Mouse (Mus musculus): ENCODE data around the gene Gm21985. TPM values are rescaled to one million over a fixed set of nuclear protein-coding genes. Genes with fewer than 3 reads are reported as not detected.
"Not testable (repeated sequence)": the region's sequence is repeated elsewhere in the genome, so short reads cannot be mapped to it uniquely, and the experiment has no call there.

Gene Gm21985
- total RNA-seq, 2 experiments from 2014 or later: 2.0 to 3.8 TPM

GRCm38 (mm10) chr2:112391346-112392000 is 125.4 kb downstream of the Gm21985 start:
- no peak for DNase-seq (ENCODE audit: low spot score in 2 of 2)

GRCm38 (mm10) chr2:112392689-112393088 is 126.6 kb downstream of the Gm21985 start:
- DNase-seq (ENCODE audit: low spot score in 2 of 2): no peak

- DNase-seq (ENCODE audit: low spot score in 2 of 2): no peak
Observed at GRCm38 (mm10) chr2:112393958-112394357, 127.8 kb downstream of the Gm21985 start.

GRCm38 (mm10) chr2:112396649-112397048 is 130.5 kb downstream of the Gm21985 start:
- no peak for DNase-seq (ENCODE audit: low spot score in 2 of 2)

- no peak for DNase-seq (ENCODE audit: low spot score in 2 of 2)
Observed at GRCm38 (mm10) chr2:112407030-112407429, 140.9 kb downstream of the Gm21985 start.

- no peak for DNase-seq (ENCODE audit: low spot score in 2 of 2)
Observed at GRCm38 (mm10) chr2:112425308-112425707, 159.2 kb downstream of the Gm21985 start.

- DNase-seq (ENCODE audit: low spot score in 2 of 2): not testable (repeated sequence)
Observed at GRCm38 (mm10) chr2:112428534-112428933, 162.4 kb downstream of the Gm21985 start.

GRCm38 (mm10) chr2:112429665-112430064 is 163.6 kb downstream of the Gm21985 start:
- DNase-seq (ENCODE audit: low spot score in 2 of 2): no peak

- no peak for DNase-seq (ENCODE audit: low spot score in 2 of 2)
Observed at GRCm38 (mm10) chr2:112430403-112430802, 164.3 kb downstream of the Gm21985 start.

GRCm38 (mm10) chr2:112432523-112432922 is 166.4 kb downstream of the Gm21985 start:
- no peak for DNase-seq (ENCODE audit: low spot score in 2 of 2)

GRCm38 (mm10) chr2:112433359-112433758 is 167.2 kb downstream of the Gm21985 start:
- DNase-seq (ENCODE audit: low spot score in 2 of 2): no peak

- DNase-seq (ENCODE audit: low spot score in 2 of 2): no peak
Observed at GRCm38 (mm10) chr2:112436292-112436691, 170.2 kb downstream of the Gm21985 start.

- no peak for DNase-seq (ENCODE audit: low spot score in 2 of 2)
Observed at GRCm38 (mm10) chr2:112437589-112437988, 171.5 kb downstream of the Gm21985 start.

- DNase-seq (ENCODE audit: low spot score in 2 of 2): no peak
Observed at GRCm38 (mm10) chr2:112443491-112443890, 177.4 kb downstream of the Gm21985 start.

- DNase-seq (ENCODE audit: low spot score in 2 of 2): no peak
Observed at GRCm38 (mm10) chr2:112445511-112445910, 179.4 kb downstream of the Gm21985 start.

GRCm38 (mm10) chr2:112448046-112448445 is 181.9 kb downstream of the Gm21985 start:
- not testable (repeated sequence) for DNase-seq (ENCODE audit: low spot score in 2 of 2)

GRCm38 (mm10) chr2:112448510-112449059 is 182.5 kb downstream of the Gm21985 start:
- DNase-seq (ENCODE audit: low spot score in 2 of 2): no peak

GRCm38 (mm10) chr2:112449597-112450296 is 183.6 kb downstream of the Gm21985 start:
- DNase-seq (ENCODE audit: low spot score in 2 of 2): peak in 1 of 2 experiments; percentile 34

- not testable (repeated sequence) for DNase-seq (ENCODE audit: low spot score in 2 of 2)
Observed at GRCm38 (mm10) chr2:112452513-112452912, 186.4 kb downstream of the Gm21985 start.

GRCm38 (mm10) chr2:112454125-112454861 is 188.2 kb downstream of the Gm21985 start:
- DNase-seq (ENCODE audit: low spot score in 2 of 2): no peak

GRCm38 (mm10) chr2:112454862-112455564 is 188.9 kb downstream of the Gm21985 start, which contains the start of gene Emc7:
Emc7 (plus strand) TSS chr2:112454997.
- DNase-seq (ENCODE audit: low spot score in 2 of 2): peak; percentile 97

Measured in layer of hippocampus, adult 18-20 months (tissue).